Mouse (Mus musculus): ENCODE measurements around the gene Vhl. TPM values are rescaled to one million over a fixed set of nuclear protein-coding genes. Genes with fewer than 3 reads are reported as not detected.

Vhl gene
- polyA plus RNA-seq, 1 experiment from 2014 or later: 44.4 TPM

DNA sequence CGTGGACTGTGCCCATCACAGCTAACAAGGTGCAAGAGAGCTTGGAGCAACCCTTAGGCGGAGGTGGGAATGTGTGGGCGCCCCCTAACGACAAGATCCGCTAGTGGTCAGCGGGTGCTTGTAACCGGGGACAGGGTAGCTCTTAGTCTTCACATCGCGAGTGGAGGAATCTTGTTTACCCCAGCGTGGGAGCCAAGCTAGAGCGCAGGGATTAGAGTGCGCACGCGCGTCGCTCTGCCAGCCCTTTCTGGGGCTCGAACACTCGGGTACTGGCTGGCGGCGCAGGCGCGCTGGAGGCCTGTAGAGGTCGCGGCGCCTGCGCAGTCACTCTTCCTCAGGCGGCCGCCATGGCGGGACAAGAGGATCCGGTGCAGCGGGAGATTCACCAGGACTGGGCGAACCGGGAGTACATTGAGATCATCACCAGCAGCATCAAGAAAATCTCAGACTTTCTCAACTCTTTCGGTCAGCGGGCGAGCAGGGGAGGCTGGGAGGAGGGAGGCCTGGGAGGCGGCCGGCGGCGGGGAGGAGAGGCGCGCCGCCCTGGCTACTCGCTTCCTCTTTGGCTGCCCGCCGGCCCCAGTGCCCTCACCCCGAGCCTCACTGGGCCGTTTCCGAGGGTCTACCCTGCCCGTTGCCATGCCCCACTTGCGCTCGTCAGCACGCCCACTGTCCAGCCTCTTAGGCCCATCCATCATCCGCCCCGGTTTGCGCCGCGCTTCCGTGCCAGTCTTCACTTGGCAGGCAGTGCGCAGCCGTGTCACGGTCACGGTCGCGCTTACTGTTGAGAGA is 19.1 kb upstream of the Vhl start, which contains the start of gene Brk1:
Brk1 (plus strand) TSS at position 341 of the 792 bp plus-strand sequence.
- H3K36me3 ChIP-seq: peaks cover 34% of the 10 kb centered on the region
- peaks cover 29% of the 10 kb centered on the region for H3K4me1 ChIP-seq
- peak within 1 kb of the TSS; percentile 87 for H3K4me3 ChIP-seq
- WGBS: under 1% methylated on average over 65 of the region's 65 CpGs
- H3K27ac ChIP-seq (replicated peaks): peak within 1 kb of the TSS; percentile 94
- no peaks in the 10 kb centered on the region for H3K27me3 ChIP-seq (ENCODE audit: low read depth, poor library complexity, severe bottlenecking)
- peak; percentile 88 for DNase-seq (ENCODE audit: low spot score)
- no peaks in the 10 kb centered on the region for H3K9me3 ChIP-seq (replicated peaks)

DNA sequence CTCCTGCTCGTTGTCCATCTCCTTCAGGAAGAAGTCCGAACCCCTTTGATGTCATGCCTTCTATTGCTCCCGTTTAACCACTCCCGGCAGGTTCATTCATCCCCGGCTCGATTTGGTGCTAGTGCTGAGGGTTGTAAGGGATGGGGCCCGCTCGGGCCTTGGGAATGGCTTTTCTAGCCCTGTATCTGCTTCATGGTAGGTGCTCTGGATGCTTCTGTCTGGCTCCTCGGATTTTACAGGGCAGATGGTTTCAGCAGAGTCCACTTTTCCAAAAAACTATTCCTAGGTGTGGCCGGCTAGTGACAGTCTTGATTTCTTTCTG is 18.6 kb upstream of the Vhl start:
- Histone ChIP-seq H3K4me1 (peaks cover 26% of the 10 kb centered on the region), H3K9me3 (replicated peaks) (no peaks in the 10 kb centered on the region), H3K36me3 (peaks cover 39% of the 10 kb centered on the region), H3K27ac (replicated peaks) (peak overlapping the region; percentile 94), H3K4me3 (peak overlapping the region; percentile 87), H3K27me3 (ENCODE audit: low read depth, poor library complexity, severe bottlenecking) (no peaks in the 10 kb centered on the region)
- no peak for DNase-seq (ENCODE audit: low spot score)
- 5% methylated on average over 10 of the region's 10 CpGs for WGBS

DNA sequence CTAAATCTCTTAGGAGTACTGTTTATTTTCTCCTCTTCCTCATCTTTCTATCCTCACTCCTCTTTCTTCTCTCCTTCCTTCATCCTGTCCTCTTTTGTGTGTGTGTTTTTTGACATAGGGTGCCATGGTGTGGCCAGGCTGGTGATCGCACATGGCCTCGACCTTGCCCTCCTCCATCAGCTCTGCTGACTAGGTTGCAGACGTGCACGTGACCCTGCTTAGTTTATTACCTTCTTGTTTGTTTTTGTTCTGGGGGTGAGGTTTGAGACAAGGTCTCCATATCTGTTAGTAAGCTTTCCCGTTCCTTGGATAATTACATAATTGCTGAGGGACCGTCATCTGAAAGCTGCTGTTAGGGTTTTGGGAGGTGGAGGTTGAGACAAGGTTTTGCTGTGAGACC is 14.9 kb upstream of the Vhl start:
- H3K4me3 ChIP-seq: no peak overlapping the region
- H3K9me3 ChIP-seq (replicated peaks): peaks cover 4% of the 10 kb centered on the region; the same call in 1 of the 2 replicates
- no peaks in the 10 kb centered on the region for H3K27me3 ChIP-seq (ENCODE audit: low read depth, poor library complexity, severe bottlenecking)
- H3K36me3 ChIP-seq: peaks cover 76% of the 10 kb centered on the region
- DNase-seq (ENCODE audit: low spot score): no peak
- no peak overlapping the region for H3K27ac ChIP-seq (replicated peaks)
- H3K4me1 ChIP-seq: peaks cover 20% of the 10 kb centered on the region
- WGBS: 90% methylated on average over 6 of the region's 6 CpGs

DNA sequence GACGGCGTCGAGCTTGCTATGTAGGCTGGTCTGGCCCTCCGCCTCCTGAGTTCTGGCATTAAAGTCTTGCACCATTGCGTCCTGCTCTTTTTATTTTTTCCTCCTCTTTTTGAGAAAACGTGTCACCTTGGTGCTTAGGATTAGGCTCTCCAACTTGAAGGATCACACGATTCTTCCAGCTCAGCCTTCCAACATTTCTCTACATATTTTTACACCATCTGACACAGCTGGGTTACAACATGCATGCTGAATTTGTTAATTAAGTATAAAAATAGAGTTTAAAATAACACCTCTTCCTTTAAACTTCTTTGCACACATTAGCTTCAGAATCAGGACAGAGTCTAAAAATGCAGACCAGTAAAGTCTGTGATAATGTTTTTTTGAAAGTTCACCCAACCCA is 14.5 kb upstream of the Vhl start:
- Histone ChIP-seq H3K27me3 (ENCODE audit: low read depth, poor library complexity, severe bottlenecking) (no peaks in the 10 kb centered on the region), H3K4me3 (no peak overlapping the region), H3K4me1 (peaks cover 17% of the 10 kb centered on the region), H3K27ac (replicated peaks) (no peak overlapping the region), H3K36me3 (peaks cover 80% of the 10 kb centered on the region), H3K9me3 (replicated peaks) (peaks cover 4% of the 10 kb centered on the region; the same call in 1 of the 2 replicates)
- 94% methylated on average over 7 of the region's 7 CpGs for WGBS
- DNase-seq (ENCODE audit: low spot score): no peak

DNA sequence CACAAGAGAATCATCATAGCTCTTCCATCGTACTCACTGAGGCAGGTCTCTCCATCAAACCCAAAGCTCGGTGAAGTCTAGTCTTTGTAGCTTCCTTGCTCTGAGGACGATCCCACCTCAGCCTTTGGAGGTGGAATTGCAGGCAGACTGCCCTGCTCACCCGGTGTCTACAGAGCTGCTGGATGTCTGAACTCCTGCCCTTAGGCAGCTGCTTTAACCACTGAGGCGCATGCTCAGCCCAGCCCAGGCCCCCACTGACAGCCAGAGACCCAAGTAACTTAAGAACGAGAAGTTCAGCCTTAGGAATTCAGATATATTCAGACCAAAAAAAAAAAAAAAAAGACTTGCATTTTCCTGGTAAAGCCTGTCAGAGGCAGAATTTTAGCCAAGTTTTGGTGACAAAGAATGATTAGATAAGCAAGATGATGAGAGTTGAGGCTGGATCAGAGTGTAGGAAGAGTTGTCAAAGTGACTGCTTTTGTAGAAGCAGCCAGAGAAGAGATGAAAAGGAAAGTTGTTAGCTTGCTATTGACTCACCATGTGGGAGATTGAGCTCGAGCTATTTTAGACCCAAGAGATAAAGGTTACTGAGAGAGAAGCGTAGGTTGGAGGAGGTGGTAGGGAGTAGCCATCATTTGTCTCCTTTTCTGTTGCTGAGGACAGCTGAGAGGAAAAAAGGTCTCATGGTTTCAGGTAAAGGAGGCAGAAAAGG is 11.3 kb upstream of the Vhl start:
- no peak overlapping the region for H3K4me3 ChIP-seq
- peaks cover 4% of the 10 kb centered on the region; the same call in 1 of the 2 replicates for H3K9me3 ChIP-seq (replicated peaks)
- no peaks in the 10 kb centered on the region for H3K4me1 ChIP-seq
- no peak overlapping the region for H3K27ac ChIP-seq (replicated peaks)
- H3K27me3 ChIP-seq (ENCODE audit: low read depth, poor library complexity, severe bottlenecking): no peaks in the 10 kb centered on the region
- 94% methylated on average over 8 of the region's 8 CpGs for WGBS
- H3K36me3 ChIP-seq: peaks cover 98% of the 10 kb centered on the region
- DNase-seq (ENCODE audit: low spot score): no peak

DNA sequence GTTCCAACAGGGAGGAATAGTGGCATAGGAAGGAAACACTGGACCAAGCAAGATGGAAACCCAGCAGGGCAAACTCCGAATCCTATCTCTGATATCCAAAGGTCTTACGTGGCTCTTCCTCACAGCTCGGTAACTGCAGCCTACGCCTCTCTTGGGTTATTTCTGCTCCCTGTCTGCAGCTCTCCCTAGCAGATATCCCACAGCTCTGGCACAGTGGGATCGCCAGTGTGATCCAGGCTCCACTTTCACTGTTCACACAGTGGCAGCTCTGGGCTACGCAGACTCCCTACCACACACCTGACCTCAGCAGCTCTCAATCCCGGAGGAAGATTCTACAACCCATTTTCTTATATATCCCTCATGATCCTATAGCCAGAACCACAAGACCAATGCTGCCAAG is 9.6 kb upstream of the Vhl start:
- H3K9me3 ChIP-seq (replicated peaks): peaks cover 4% of the 10 kb centered on the region; the same call in 1 of the 2 replicates

DNA sequence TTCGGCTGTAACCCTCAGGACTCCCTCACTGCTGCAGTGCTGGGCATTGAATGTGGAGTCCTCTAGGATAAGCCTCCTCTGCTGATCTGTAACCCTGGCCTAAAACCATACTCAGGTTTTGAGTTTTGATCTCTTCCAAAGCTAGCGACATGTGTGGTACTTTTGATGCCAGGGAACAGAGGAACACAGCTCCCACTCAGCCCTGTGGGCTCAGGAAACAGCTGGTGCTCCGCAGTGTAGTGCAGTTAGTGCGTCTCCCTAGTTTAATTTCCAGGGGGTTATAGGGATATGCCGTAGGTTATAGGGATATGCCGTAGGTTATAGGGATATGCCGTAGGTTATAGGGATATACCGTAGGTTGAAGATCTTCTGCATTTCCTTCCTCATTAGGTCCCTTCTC is 8.8 kb upstream of the Vhl start:
- Histone ChIP-seq H3K27me3 (ENCODE audit: low read depth, poor library complexity, severe bottlenecking) (no peaks in the 10 kb centered on the region), H3K27ac (replicated peaks) (no peak overlapping the region), H3K4me1 (no peaks in the 10 kb centered on the region), H3K9me3 (replicated peaks) (peaks cover 4% of the 10 kb centered on the region; the same call in 1 of the 2 replicates), H3K4me3 (no peak overlapping the region), H3K36me3 (peaks cover 86% of the 10 kb centered on the region)
- WGBS: 96% methylated on average over 8 of the region's 8 CpGs
- no peak for DNase-seq (ENCODE audit: low spot score)

More for the DNA sequence above, 9.6 kb upstream of the Vhl start:
- H3K27me3 ChIP-seq (ENCODE audit: low read depth, poor library complexity, severe bottlenecking): no peaks in the 10 kb centered on the region
- no peak for DNase-seq (ENCODE audit: low spot score)
- no peak overlapping the region for H3K4me3 ChIP-seq
- no peak overlapping the region for H3K27ac ChIP-seq (replicated peaks)
- peaks cover 94% of the 10 kb centered on the region for H3K36me3 ChIP-seq
- 96% methylated on average over 7 of the region's 7 CpGs for WGBS
- no peaks in the 10 kb centered on the region for H3K4me1 ChIP-seq

DNA sequence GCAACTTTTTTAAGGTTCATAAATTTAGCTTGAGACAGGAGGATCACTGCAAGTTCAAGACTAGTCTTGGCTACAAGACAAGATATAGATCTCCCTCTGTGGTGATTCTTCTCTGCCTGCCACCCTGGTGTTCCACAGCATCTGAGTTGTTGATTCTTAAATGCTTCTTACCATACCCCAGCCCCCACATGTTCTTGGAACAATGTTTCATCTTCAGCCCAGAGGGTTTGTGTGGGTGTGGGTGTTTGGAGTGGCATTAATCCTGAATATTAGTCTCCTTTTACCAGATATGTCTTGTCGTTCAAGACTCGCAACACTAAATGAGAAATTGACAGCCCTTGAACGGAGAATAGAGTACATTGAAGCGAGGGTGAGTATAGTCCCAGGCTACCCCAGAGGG is 8.3 kb upstream of the Vhl start:
- Histone ChIP-seq H3K27me3 (ENCODE audit: low read depth, poor library complexity, severe bottlenecking) (no peaks in the 10 kb centered on the region), H3K36me3 (peaks cover 81% of the 10 kb centered on the region), H3K4me1 (no peaks in the 10 kb centered on the region), H3K27ac (replicated peaks) (no peak overlapping the region), H3K4me3 (no peak overlapping the region), H3K9me3 (replicated peaks) (peaks cover 4% of the 10 kb centered on the region; the same call in 1 of the 2 replicates)
- DNase-seq (ENCODE audit: low spot score): no peak
- WGBS: 95% methylated on average over 4 of the region's 4 CpGs

DNA sequence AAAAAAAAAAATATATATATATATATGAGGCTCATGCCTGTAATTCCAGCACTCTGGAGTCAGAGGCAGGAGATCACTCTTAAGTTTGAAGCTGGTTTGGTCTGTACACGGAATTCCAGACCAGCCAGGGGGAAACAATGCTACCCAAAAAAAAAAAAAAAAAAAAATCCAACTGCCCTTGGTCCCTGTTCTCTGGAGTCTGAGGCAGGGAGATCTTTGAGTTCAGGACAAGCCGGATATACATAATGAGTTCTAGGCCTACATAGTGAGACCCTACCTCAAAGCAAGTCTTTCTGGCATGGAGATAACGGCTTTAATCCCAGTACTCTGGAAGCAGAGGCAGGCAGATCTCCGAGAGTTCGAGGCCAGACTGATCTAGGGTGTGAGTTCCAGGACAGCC is 373 bp upstream of the Vhl start:
- Histone ChIP-seq H3K36me3 (peaks cover 30% of the 10 kb centered on the region), H3K9me3 (replicated peaks) (no peaks in the 10 kb centered on the region), H3K4me1 (peaks cover 17% of the 10 kb centered on the region), H3K4me3 (peak overlapping the region; percentile 68), H3K27ac (replicated peaks) (no peak overlapping the region), H3K27me3 (ENCODE audit: low read depth, poor library complexity, severe bottlenecking) (no peaks in the 10 kb centered on the region)
- 73% methylated on average over 5 of the region's 5 CpGs for WGBS
- DNase-seq (ENCODE audit: low spot score): no peak

DNA sequence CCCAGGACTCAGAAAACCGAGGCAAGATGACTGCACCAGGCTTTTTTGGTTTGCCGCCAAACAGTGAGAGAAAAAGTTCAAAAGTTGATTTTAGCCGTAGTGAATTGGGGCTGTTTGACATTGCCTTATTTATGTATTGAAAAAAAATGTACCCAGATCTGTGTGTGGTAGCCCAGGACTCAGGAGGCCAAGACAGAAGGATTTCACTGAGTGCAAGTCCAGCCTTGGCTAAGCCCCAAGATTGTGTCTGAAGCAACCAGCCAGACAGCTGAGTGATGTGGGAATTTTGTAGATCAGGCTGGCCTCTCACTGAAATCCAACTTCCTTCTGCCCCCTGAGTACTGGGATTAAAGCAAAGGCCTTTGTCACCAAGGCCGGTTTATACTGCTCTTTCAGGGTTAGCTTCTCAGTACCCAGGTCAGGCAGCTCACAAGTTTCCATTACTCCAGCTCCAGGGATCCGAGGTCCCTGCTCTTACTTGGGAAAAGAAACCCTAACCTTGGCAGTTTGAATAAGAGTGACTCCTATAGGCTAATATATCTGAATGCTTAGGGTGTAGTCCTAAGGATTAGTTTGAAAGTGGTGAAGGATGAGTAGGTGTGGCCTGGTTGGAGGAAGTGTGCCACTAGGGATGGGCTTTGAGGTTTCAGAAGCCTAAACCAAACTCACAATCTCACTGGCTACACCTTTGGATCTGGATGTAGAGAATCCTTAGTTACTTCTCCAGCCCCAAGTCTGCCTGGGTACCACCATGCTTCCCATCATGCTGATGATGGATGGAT is 1.4 kb downstream of the Vhl start:
- Histone ChIP-seq H3K36me3 (peaks cover 43% of the 10 kb centered on the region), H3K27me3 (ENCODE audit: low read depth, poor library complexity, severe bottlenecking) (no peaks in the 10 kb centered on the region), H3K27ac (replicated peaks) (peak overlapping the region; percentile 94; the same call in 1 of the 2 replicates), H3K4me3 (peak overlapping the region; percentile 68), H3K9me3 (replicated peaks) (no peaks in the 10 kb centered on the region), H3K4me1 (peaks cover 17% of the 10 kb centered on the region)
- WGBS: 66% methylated on average over 5 of the region's 5 CpGs
- DNase-seq (ENCODE audit: low spot score): no peak

DNA sequence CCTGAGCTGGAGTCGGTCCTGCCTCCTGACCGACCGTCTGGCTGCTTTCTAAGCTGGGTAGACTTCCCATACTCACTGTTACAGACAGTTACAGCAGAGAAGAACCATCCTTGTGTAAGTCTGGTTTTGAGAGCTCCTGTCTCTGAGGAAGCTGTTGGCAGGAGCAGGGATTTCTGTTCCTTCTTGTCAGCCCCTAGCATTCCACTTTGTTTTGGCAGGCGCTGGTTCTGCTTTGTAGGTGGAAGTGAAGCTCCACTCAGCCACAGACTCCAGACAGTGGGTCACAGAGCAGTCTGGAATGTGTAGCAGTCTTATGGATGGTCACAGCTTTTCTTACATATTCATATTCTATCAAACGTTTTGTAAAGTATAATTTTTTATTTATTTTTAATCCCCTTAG is 6.6 kb downstream of the Vhl start:
- Histone ChIP-seq H3K36me3 (peaks cover 83% of the 10 kb centered on the region), H3K27me3 (ENCODE audit: low read depth, poor library complexity, severe bottlenecking) (no peaks in the 10 kb centered on the region), H3K27ac (replicated peaks) (no peak overlapping the region), H3K9me3 (replicated peaks) (no peaks in the 10 kb centered on the region), H3K4me3 (no peak overlapping the region), H3K4me1 (peaks cover 7% of the 10 kb centered on the region)
- WGBS: 87% methylated on average over 5 of the region's 5 CpGs
- no peak for DNase-seq (ENCODE audit: low spot score)

DNA sequence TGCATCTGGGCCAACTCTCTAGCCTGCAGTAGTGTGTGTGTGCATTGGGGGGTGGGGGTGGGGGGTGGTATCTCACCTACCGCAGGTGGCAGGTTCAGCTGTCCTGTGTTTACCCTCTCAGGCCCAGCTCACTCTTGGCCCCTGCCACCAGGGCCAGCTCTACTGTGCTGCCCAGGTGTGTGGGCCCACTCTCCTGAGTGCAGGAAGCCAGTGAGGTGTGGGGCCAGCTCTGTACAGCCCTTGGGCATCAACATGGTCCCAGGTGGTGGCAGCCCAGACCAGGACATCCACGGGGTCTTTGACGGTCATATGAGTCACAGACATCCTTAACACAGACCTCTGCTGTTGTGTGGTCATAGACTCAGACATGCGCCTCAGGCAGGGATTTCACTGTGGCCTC is 9.1 kb downstream of the Vhl start:
- no peaks in the 10 kb centered on the region for H3K9me3 ChIP-seq (replicated peaks)
- no peaks in the 10 kb centered on the region for H3K27me3 ChIP-seq (ENCODE audit: low read depth, poor library complexity, severe bottlenecking)
- 91% methylated on average over 4 of the region's 4 CpGs for WGBS
- no peak overlapping the region for H3K27ac ChIP-seq (replicated peaks)
- peaks cover 61% of the 10 kb centered on the region for H3K36me3 ChIP-seq
- DNase-seq (ENCODE audit: low spot score): no peak
- no peak overlapping the region for H3K4me3 ChIP-seq
- H3K4me1 ChIP-seq: no peaks in the 10 kb centered on the region
